Mouse (Mus musculus) myocyte (in vitro differentiated cells): ENCODE data around the gene Asah2.

ENCODE experiments used
- CEBPB ChIP-seq: IDR thresholded peaks from 2 replicates; pipeline ENCODE4 v1.6.1; 2011; ENCODE audit warnings: mild to moderate bottlenecking, moderate library complexity; ENCODE audit not compliant: poor library complexity, insufficient read depth, severe bottlenecking
- MYOD1 ChIP-seq, 3 experiments: IDR thresholded peaks; one replicate each; pipeline ENCODE4 v1.6.1; 2011; ENCODE audit warnings: control low read depth in 2 of 3, low read depth in 2 of 3, mild to moderate bottlenecking in 2 of 3, moderate library complexity in 1 of 3; ENCODE audit not compliant: insufficient read length in 2 of 3, control insufficient read depth in 1 of 3
- POLR2A ChIP-seq: IDR thresholded peaks from one replicate; pipeline ENCODE4 v1.6.1; 2011; ENCODE audit warnings: low read depth, mild to moderate bottlenecking, control low read depth, moderate library complexity; ENCODE audit not compliant: insufficient read length
- POLR2AphosphoS2 ChIP-seq: IDR thresholded peaks from one replicate; pipeline ENCODE4 v1.6.1; 2011; ENCODE audit warnings: low read depth, control low read depth; ENCODE audit not compliant: insufficient read length
- TCF3 ChIP-seq: IDR thresholded peaks from one replicate; pipeline ENCODE4 v1.6.1; 2011; ENCODE audit warnings: low read depth, control low read depth; ENCODE audit not compliant: insufficient read length

GRCm38 (mm10) chr19:32018053-32018452 is 90.0 kb downstream of the Asah2 start:
- TF ChIP-seq POLR2AphosphoS2 (no peak), MYOD1 (IDR thresholded peaks at IDR 0.05; ENCODE audit: control insufficient read depth in 1 of 3, insufficient read length in 2 of 3, low read depth in 2 of 3) (no peak), POLR2A (no peak), CEBPB (no peak), TCF3 (no peak)
